Mouse (Mus musculus) urinary bladder, adult 18-20 months (tissue): ENCODE data around the gene Relb.
A peak's percentile ranks its signal among the peaks of the same experiment; 100 is the strongest.

Experiments
- DNase-seq, 2 experiments: peaks; one replicate each; pipeline ENCODE4 v3.0.0; 2022; ENCODE audit warnings: low spot score in 2 of 2, mixed read lengths in 2 of 2

The Relb gene

DNA sequence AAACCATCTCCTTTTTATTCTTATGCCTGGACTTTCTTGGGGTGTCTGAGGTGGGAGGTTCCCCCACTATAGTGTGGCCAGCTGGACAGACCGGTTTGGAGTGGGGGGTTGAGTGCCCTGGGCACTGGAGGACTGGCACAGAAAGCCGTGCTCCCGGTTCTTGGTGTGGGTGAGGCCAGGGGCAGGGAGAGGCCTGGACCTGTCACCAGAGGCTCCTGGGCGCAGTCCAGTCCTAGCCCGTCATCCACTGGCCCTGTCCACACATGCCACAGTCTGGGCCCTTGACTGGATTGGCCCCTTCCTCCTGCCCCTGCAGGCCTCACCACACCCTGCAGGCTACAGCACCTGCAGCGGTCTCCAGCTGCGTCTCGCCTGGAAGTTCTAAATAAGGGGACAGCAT is 48.6 kb downstream of the Relb start:
- DNase-seq = peak; percentile 82 to 88

DNA sequence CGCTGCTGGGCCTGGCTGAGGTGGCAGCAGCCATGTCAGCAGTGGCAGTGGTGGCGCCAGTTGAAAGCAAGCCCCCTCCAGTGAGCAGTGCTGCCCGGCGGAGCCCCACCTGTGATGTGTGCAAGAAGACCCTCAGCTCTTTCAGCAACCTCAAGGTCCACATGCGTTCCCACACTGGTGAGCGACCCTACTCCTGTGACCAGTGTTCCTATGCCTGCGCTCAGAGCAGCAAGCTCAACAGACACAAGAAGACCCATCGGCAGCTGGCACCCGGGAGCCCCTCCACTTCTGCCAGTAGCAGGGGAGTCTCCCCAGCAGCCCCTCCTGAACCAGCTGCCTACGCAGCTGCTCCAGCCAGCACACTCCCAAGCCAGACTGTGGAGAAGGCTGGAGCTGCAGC is 49.5 kb downstream of the Relb start:
- no peak for DNase-seq

DNA sequence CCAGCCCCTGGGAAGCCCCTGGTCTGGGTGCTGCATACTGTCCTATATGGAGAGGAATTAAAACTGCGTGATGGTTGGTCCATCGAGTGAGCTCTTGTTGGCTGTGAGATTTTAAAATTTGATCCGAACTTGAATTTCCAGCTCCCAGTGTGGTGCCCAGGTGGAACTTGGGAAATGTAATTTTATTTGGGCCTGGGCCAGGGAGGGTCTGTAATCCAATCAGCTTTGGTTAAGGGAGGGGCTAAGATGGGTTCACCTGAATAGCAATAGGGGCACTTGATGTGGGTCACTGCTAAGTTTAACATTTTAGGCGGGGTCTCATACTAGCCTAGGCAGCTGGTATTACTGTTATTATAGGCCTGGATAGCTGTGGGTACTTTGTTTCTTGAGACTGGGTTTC is 50.8 kb downstream of the Relb start:
- DNase-seq = no peak

DNA sequence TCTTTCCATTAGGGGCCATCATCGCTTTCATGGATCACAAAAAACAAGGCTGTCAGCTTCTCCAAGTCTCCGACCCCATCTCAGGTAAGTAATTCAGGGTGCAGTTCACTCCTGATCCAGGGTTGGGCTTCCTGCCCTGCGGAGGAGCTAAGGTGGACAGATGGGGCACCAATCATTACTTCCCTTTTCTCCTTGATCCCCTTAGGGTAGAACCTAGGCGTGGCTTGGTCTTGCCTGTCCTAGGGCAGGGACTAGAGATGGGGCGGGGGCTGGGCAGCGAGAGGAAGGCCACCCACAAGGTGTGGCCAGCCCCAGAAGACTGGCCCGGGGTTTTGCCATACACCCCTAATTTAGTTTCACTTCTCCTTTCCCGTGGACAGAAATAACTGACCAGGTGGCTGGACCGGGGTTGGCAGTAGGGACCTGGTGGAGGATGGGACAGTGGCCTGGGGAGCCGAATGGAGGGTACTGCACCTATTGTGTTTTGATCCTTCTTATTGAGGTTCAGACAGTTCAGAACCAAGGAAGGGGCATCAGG is 51.3 kb downstream of the Relb start:
- no peak for DNase-seq

DNA sequence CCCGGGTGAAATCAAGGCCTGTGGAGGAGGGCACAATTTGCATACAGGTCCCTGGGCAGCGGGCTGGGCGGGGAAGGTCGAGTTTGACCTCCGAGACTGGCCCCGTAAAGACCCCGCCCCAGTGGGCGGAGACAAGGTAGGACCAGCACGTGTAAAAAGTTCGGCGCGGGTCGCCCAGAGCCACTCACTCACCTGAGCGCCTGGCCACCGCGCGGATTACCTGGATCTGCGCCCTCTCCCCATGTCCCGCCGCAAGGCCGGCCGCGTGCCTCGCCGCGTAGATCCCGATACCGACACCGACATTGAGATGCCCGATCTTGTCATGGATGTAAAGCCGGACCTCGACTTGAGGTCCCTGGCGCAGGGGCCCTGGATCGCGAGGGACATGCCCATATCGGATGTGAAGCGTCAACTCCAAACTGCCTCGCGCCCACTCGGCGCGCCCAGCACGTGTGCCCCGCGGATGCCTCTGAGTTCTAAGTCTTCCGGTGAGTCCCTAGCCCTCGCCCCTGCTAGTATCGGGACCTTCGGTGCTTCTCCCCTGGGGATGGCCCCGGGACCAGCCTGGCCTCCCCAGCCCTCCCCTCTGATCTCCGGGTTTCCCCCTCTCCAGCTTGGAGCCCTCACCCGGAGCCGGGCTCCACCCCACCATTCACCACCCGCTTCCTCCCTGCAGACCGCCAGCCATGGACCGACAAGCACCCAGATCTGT is 51.9 kb downstream of the Relb start, which contains the start of the genes Zfp296 and Gemin7:
Gene Zfp296 (plus strand): TSS at position 147 of the 712 bp plus-strand sequence.
Gene Gemin7 (minus strand): TSS at position 455 of the 712 bp plus-strand sequence.
- DNase-seq = no peak

DNA sequence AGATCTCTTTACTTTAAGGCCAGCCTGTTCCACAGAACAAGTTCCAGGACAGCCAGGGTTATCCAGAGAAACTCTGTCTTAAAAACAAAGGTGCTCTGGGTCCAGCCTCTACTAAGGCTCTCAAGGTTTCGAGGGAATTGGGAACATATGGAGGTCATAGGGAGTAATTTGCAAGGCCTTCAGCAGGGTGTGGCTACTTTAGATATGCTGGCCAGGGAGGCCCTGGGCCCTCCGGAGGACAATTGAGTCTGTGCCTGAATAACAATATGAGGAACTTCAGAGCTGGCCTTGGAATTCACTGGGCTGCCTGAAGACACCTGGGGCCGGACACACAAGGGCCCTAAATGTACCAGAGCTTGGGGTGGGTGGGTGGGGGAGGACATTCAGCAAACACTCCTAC is 53.7 kb downstream of the Relb start:
- no peak for DNase-seq

DNA sequence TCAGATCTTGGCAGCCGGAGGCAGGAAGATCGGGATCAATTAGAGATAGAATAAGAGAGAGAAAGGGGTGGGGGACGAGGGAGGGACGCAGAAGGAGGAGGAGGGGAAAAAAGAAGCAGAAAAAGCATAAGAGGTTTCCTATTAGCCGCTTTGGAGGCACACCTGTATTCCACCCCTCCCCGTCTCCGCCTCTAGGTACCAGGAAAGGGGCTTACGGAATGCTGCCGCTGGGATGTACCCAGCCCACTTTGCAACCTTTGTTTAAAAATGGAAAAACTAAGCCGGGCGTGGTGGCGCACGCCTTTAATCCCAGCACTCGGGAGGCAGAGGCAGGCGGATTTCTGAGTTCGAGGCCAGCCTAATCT is 55.5 kb downstream of the Relb start:
- no peak for DNase-seq

DNA sequence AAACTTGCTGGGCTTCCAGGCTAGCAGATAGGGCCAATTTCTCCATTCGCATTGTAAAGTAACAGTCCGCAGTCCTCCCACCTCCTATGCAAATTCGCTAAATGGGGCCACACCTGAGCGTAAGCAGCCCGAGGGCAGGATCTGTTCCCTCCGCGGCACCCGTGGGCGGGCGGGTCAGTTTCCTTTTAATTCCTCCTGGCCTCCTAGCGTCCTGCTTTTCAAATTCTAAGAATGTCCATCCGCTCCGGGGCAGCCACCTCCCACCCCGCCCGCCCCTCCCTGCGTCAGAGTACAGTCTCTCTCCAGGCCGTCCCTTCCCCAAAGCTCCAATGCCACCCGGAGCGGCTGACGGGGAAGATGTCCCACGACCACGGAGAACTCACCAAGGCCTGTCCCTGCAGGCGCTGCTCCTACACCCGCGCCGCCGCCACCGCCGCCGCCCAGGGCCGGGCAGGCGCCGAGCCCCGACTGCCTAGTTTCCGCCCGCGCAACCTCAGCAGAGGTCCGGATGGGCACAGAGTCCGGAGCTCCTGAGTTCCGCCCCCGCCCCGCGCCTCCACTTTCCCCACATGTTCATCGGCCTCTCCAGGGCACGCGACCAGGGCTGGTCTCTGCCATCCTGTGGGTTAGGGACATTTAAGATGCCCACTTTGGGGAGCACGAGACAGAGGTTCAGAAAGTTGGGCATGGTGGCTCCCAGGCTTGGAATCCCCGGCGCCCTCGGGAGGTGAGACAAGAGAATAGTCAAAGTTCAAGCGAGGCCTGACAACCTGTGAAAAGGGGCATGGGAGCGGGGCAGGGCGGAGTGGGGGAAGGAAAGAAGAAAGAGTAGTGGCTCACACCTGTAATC is 56.1 kb downstream of the Relb start:
- DNase-seq = peak; percentile 60 to 77

DNA sequence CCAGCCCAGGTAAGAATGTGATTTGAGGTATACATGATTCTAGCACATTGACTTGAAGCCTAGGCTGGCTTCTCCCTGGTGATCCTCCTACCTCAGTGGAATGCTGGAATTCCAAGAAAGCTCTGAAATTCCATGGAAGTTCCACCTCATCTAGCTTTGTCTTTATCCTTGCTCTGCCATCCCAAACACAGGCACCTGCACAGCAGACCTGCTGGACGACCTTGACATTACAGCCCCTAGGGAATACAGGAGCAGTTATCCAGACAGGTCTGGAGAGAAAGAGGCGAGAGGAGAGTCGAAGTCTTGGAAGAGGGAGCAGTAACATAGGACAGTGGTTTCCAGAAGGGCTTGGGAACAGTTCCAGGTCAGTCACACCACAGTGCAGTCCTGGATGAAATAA is 59.6 kb downstream of the Relb start:
- DNase-seq = no peak

DNA sequence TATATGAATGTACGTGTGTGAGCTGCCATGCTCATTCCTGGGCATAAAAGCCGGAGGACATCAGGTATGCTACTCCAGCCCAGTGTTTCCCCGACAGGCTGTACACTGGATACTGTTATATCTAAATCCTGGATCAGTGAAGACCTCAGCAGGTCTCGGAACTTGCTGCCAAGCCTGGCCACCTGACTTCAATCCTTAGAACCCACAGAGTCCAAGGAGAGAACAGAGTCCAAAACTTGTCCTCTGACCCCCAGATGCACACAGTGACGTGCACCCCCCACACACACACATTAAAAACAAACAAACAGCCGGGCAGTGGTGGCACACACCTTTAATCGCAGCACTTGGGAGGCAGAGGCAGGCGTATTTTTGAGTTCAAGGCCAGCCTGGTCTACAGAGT is 61.8 kb downstream of the Relb start:
- no peak for DNase-seq

DNA sequence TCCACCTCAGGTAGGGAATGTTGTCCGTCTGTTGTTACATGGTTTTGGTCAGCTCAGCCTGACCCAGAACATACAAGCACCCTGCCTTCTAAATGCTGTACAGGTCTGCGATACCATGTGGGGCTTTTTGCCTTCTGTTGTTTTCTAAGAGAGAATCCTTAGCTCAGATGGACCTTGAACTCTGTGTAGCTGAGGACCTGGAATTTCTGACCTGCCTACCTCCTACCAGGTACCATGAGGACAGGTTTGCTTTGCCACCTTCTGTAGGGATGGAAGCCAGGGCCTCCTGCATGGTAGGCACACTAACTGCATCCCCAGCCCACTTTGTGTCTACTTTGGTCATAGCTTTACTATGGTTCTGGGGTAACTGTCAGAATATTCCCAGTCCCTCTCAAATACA is 63.4 kb downstream of the Relb start:
- no peak for DNase-seq

DNA sequence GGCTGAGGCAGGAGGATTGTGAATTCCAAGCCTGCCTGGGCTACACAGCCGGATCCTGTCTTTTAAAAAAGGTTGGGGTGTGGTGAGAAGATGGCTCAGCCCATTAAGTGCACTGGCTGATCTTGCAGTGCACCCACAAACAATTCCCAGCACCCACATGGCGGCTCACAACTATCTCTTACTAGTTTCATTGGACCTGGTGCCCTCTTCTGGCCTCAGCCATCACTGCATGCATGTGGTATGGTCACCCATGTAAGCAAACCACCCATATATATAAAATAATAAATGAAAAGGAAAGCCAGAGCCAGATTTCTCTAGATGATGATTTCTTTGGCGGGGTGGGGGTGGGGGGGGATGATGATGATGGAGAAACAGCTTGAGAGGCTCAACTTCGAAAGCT is 64.8 kb downstream of the Relb start:
- DNase-seq = no peak

DNA sequence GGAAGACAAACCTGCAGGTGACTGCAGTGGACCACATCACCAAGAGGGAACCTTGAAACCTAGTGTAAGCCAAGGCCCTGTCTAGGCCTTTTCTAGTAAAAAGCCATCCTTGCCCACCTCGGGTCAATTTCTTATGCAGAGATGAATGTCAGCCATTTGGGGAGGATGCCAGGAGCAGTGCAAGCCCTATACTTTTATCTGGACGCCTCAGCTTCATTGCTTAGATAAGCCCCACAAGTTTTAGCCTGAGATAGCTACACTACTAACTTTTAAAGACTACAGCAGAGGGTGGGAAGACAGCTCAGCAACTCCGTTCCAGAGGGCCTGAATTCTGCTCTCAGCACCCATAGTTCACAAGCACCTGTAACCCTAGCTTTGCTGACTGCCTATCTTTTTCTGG is 65.4 kb downstream of the Relb start:
- DNase-seq = no peak

DNA sequence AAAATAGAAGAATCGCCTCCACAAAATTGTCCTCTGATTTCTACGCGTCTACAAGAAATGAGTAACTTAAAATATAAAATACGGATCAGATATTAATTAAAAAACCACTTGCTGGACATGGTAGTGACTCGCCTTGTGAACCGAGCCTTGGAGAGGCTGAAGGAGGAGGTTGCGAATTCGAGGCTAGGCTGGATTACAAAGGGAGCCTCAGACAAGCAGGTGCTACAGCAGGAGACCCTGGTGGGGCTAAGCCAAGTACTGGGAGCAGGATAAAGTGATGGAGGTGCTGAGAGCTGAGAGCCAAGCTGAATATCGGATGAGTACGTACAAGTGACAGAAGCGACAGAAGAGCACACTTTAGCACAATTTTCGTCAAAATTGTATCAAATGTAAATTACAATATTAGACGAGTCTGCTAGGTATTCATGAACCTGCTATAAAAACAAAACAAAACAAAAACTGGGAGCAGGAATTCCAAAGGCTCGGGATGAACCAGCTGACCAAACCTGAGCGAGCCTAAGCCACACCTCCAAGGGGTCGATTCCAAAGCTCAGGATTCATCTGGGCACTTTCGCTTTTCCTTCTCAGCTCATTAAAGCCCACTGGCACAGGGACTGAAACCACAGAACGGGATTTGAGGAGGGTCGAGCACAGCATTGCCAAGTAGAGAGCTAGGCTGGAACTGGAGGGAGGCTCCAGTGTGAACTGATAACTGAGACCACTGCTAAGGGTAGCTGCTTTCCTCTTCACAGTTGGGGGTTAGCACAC is 66.4 kb downstream of the Relb start, which contains the start of gene Ppp1r37:
Gene Ppp1r37 (minus strand): TSS at position 434 of the 768 bp plus-strand sequence.
- no peak for DNase-seq

DNA sequence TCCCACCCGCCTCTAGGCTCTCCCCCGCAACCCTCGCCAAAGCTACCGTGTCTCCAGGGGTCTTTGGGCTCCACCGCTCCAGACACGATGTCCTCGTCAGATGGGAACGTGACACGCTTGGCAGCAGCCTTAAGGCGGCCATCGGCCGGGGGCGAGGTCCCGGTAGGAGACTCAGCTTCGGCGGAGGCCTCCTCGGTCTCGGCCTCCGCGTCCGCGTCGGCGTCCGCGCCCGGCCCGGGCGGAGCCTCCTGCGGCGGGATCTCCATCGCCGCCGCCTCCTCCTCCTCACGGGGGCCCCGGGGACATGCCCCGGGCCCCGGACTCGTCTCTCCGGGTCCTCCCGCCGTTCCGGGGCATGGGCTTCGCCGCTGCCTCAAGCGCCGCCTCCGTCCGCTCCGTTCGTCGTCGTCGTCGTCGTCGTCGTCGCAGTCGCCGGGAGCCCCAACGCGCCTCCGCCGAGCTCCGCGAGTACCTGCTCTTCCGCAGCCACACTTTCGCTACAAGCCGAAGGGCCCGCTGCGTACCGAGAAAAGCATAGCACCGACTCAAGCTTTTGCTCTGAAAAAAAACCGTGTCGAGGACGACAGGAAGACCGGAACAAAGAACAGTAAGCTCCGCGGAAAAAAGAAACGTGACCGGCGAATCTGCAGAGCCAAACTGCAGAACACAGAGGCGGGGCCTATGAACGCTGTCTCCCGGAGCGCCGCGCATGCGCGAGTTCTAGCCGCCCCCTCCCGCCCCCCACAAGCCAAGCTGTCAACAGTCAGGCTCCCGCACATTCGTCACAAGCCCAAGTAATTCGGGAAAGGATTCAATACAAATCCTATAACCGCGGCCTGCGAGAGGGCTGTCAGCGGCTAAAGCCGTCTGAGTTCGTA is 67.2 kb downstream of the Relb start:
- peak; percentile 84 to 90 for DNase-seq

DNA sequence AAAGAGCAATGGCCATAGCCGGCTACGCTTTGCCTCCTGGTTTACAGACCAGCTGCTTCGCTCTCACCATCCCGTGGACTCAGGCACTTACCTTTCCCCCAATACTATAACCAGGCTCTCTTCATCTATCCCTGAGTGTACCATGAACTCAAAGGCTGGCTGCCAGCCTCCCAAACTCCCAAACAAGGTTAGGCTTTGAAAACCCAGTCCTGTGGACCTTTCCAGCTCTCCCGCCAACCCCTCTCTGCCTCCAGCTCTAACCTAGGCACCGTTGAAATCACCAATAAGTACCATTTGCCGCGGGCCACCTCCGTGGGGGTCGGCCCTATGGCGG is 67.8 kb downstream of the Relb start:
- no peak for DNase-seq

DNA sequence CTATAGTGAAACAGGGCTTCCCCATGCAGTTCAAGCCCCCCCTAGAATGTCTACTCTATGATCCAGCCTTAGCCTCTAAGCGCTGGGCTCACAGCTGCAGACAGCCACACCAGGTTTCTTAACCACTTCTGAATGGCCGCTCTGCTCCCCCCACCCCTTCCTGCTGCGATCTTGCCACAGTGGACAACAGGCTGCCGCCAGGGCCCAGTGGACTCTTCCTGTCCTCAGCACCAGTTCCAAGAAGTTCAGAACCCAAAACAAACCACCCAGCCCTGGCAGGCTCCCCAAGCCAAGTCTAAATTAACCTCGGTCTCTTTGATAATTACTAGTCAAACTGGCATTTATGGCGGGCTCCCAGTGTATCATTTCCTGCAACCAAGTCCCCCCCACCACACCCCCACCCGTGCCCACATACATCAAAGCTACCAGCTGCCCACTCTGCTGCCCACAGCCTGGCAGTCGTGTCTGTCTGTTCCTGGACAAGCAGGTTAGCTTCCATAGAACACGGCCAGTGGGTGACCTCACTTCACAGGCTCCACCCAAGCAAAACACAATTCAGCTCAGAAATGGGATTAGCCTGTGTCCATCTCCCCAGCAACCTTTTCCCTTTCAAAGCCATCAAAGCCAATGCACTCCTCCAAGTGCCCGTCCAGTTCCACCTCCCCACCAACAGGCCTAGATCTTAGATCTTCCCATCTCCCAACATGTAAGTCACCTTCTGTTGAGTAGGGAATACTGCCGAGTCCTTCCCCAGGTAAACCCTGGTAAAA is 68.6 kb downstream of the Relb start:
- DNase-seq = no peak

DNA sequence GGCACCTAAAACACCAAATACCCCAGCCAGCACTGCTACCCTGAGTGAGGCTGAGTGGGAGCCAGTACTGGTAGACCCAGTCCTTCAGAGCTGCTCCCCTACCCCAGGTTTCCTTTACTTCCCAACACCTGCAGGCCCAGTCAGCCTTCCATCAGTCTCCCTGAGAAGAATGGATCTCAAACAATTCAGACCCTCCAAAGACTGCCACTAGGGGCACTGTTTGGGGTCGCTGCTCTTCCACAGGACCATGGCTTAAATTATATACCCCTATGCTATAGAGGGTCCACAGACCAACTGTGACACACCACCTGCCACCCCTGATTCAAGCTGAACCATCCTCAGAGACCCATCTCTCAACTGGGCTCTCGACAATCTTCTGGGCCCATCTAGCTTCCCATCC is 70.3 kb downstream of the Relb start:
- no peak for DNase-seq

DNA sequence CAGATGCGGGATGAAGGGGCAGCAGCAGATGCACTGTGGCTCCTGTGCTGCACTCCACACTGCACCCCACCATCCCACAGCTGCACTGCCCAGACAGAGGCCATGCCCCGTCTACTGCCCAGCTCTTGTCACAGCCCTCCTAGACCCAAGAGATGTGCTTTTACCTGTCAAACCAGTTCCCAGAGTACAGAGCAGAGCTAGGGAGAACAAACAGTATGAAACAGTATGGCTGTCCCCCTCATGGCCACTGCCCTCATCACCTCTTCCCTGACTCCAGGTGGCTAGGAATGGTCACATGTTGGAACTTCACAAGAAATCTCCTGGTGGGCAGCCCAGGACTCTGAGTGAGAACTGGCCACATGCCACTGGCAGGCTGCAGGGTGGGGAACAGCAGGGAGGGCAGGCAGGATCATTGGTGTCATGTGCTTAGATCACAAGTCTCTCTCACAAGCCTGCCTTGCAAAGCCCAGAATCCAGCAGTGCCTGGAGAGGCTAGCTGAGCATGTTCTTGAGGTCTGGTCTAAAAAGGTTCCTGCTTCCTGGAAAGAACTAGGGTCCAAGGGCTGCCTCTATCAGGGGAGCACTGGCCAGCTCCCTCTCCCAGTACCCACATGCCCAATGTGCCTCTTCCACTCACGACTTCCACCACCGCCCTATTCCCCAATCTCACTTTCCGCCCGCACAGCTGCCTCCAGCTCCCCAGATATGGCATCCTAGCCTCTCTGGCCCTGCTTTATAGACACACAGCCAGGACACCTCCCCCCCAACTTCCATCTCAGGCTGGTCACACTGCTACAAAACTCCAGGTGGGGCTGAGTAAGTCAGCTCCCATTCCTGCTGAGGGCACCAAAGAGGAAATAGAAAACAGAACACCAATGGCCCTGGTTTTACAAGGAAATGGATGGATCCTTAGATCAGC is 71.0 kb downstream of the Relb start:
- no peak for DNase-seq
